Mouse (Mus musculus) ovary, postnatal 36 days (tissue): ENCODE data around the gene Alkbh2.
A peak's percentile ranks its signal among the peaks of the same experiment; 100 is the strongest.

Experiments
- DNase-seq: peaks from one replicate; pipeline ENCODE4 v3.0.0; 2022; ENCODE audit warnings: low spot score, mixed read lengths

The Alkbh2 gene

GRCm38 (mm10) chr5:114127374-114128349 is at the start of gene Alkbh2:
Gene Alkbh2 (minus strand): TSS chr5:114128218.
- DNase-seq: peak; percentile 83

GRCm38 (mm10) chr5:114176548-114177400 is 48.8 kb upstream of the Alkbh2 start:
- no peak for DNase-seq

GRCm38 (mm10) chr5:114175596-114176171 is 47.7 kb upstream of the Alkbh2 start:
- DNase-seq: peak; percentile 98

DNA sequence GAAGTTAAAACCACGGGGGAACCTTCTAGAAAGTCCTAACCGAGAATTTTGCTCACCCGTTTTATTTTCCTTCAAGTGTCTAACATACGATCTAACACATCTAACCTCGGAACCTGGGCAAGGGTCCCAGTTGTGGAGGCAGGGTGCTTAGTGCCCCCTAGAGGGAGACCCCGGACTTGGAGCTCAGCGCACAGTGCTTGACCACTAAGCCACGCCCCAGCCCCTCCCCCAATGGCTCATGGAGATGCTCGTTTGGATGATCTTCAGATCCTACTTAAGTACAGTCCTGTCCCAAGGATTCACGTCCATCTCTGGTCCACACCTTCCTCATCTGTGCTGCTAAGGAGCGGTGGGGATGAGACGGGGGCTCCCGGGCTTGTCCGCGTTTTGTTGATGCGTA is 46.6 kb upstream of the Alkbh2 start:
- DNase-seq: peak; percentile 61

DNA sequence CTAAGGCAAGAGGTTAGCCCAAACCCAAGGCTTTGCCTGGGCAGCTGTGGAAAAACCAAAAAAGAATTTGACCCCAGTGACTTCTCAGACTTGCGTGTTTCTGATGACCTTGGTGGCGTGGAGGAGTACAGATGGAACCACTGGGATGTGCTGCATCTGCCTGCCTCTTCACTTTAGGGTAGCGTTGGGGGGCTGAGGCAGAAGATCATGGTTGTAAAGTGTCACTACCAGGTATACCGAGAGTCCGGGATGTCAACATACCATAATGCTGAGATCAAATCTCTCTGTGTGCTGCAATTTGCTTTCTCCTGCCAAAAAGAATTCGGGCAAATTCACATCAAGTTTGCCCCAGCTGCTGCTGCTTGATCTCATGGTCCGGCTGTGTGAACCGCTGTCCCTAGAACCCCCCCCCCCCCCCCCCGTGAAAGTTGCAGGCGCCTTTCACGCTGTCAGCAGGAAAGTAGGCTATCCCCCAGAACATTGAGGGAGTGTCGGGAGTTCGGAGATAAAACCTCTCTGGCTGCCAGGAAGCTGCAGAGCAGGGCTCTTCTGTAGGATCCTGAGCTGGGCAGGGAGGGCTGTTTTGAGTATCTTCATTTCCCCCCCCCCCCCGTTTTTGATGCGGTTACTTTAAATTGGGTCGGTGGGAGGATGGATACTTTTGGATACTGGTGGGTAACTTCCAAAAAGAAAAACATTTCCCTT is 46.0 kb upstream of the Alkbh2 start:
- DNase-seq: no peak

DNA sequence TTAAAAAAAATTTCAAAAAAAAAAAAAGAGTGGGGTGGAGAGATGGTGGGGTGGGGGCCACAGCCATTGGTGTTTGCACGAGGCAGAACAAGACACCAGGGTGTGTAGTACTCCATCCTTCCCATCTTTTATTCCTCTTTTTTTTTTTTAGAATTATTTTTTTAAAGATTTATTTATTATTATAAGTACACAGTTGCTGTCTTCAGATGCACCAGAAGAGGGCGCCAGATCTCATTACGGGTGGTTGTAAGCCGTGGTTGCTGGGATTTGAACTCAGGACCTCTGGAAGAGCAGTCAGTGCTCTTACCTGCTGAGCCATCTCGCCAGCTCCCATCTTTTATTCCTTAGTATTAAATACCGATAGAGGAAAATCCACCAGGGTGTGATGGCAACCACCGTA is 45.4 kb upstream of the Alkbh2 start:
- DNase-seq: no peak

GRCm38 (mm10) chr5:114172936-114173335 is 44.9 kb upstream of the Alkbh2 start:
- no peak for DNase-seq

GRCm38 (mm10) chr5:114170345-114170744 is 42.3 kb upstream of the Alkbh2 start:
- no peak for DNase-seq

DNA sequence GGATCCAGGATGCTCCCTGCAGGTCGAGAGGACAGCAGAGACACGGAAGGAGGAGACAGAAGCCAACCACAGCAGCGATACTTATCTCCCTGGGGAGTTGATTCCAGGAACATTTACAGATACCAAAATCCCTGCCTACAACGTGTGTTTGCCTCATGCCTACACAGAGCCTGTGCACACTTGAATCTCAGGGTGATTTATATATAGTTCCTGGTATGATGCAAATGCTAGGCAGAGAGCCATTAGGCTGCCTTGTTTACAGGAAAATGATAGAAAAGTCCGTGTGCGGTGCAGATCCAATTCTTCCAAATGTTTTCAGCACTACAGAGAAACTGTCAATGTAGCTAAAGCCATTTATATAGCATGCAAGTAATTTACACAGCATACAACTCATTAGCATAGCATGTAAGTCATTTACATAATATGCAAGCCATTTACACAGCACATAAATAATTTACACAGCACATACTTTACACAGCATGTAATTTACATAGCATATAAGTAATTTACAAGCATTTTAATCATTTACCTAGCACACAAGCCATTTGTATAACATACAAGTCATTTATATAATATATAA is 35.2 kb upstream of the Alkbh2 start:
- DNase-seq: no peak

GRCm38 (mm10) chr5:114162106-114162815 is 34.2 kb upstream of the Alkbh2 start:
- DNase-seq: no peak

- DNase-seq: no peak
Measured at GRCm38 (mm10) chr5:114161424-114161823, 33.4 kb upstream of the Alkbh2 start.

DNA sequence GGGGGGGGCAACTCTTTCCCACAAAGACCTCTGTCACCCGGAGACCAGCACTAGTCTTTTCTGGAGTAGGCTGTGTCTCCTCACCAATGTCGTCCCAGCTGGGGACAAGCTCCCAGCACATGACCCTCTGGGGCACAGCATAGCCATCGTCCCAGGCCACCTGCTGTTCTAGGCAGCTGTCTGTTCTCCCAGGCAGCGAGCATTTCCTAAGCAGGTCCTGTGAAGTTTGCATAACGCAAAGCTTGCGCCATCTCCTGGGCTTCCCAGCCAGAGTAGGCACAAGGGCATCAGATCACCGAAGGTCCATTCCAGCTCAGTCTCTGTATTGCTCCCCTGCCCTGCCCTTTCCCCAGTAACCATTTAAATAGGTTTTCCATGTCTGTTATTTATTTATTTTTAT is 29.2 kb upstream of the Alkbh2 start:
- no peak for DNase-seq

- no peak for DNase-seq
Measured at GRCm38 (mm10) chr5:114155168-114155933, 27.3 kb upstream of the Alkbh2 start.

DNA sequence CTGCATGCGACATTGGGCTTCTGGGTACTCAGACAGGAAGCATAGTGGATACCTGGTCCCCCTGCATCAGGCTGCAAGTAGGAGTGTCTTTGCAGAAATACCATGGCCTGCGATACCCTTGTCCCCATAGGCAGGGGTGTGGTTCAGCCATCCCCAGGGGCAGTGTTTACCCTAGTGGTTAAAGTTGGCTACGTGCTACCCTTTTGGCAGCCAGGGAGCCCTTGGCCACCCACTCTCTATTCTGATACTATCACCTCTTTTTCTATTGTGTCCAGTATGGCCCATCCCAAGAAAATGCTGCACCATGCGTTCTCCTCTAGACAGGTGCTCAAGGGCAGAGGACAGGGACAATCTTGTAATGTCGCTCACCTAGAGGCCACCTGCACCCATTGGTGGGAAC is 26.7 kb upstream of the Alkbh2 start:
- DNase-seq: no peak

DNA sequence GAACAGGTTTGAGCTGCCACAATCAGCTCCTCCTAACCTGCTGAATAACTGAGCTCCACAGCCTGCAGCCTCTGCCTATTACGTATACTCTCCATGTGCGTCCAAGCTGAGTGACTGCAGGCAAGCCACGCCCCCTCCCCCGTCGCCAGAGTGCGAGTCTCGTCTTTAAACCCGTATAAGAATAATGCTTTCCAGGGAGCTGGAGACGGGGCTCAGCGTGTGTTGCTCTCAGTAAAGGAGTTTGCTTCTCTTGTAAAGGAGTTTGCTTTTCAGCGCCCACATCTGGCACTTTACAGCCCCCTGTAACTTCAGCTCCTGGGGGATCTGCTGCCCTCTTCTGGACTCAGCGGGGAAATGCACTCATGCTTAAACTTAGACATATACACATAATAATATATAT is 25.5 kb upstream of the Alkbh2 start:
- DNase-seq: no peak

- DNase-seq: no peak
Measured at GRCm38 (mm10) chr5:114152359-114153092, 24.5 kb upstream of the Alkbh2 start.

DNA sequence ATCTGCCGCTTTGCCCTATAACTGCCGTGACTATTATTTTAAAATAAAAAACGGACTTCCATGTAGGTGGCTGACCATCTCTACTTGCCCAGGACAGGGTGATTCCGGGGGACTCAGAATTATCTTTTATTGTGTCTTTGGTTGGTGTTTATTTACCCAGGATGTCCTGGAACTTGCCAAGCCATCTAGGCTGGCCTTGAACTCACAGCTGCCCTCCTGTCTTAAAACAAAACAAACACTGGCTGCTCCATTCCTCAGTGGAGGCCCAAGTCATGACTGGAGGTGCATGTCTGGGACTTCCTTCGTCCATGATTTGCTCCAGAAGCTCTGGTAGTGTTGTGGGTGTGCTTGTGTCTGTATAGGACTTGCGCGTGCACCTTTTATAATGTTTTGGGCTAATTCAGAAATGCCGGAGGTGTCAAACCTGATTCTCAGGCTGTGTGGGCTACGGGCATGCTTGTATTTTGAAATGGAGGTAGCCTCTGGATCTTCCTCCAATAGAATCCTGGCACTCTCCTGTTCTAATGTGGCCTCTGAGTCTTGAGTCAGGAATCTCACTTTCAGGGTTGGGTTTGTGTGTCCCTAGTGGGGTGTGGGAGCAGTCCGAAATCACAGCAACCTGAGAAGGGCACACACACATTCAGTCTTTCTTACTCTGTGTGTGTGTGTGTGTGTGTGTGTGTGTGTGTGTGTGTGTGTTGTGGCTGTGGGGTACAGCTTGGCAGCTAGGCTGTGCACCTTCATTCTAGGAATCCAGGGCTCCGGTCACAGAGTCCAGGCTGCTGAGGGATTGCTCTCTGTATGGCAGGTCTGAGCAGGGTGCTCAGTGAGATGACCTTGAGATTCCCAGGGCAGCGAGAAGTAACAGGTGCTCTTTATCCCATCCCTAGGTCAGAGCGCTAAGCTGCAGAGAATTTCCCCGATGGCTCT is 19.3 kb upstream of the Alkbh2 start:
- DNase-seq: peak; percentile 45
